Comparison of ENCODE assay signal across 20 mouse cellular contexts in the genomic region with DNA sequence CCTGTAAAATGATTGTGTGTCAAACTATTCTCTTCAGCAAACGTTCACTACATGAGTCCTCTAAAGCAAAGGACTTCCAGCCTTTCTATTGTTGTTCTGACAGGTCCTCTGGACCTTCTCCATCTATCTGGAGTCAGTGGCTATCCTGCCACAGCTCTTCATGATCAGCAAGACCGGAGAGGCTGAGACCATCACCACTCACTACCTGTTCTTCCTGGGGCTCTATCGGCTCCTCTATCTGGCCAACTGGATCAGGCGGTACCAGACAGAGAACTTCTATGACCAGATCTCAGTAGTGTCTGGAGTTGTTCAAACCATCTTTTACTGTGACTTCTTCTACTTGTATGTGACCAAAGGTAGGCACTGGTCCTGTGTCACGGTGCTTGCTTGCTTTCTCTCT. TPM values are rescaled to one million over a fixed set of nuclear protein-coding genes. Genes with fewer than 3 reads are reported as not detected.
A peak's percentile ranks its signal among the peaks of the same experiment; 100 is the strongest.
DNase-seq lines count a peak whose midpoint lies in the region; ATAC-seq and TF ChIP-seq lines count a peak whose summit lies in the region.
"Had no signal": no experiment of that assay in that cellular context is flagged by ENCODE, and none has a peak within 500 bp of the region (broad histone marks: within the 10 kb centered on the region; RNA-seq: fewer than 3 reads in every experiment).

No protein-coding gene starts in this region.

- H3K27ac ChIP-seq in hindbrain, embryonic 11.5 days (ENCODE audit: low read depth, low read length) = no peak overlapping the region
- H3K27ac ChIP-seq in hindbrain, embryonic 12.5 days = no peak overlapping the region
- 0 out of 2 replicates have a peak overlapping the region, but pooled peaks have one; percentile 39 for H3K27ac ChIP-seq in ES-Bruce4 (ENCODE audit: insufficient read depth, low read length)
- H3K27ac ChIP-seq in forebrain, embryonic 11.5 days (ENCODE audit: low read depth, low read length) = no peak overlapping the region
- H3K27ac ChIP-seq: heart, embryonic 13.5 days had no signal

- H3K4me1 ChIP-seq in hindbrain, embryonic 11.5 days (replicated peaks; ENCODE audit: control insufficient read depth, insufficient read depth, low read length) = no peaks in the 10 kb centered on the region
- H3K4me1 ChIP-seq in hindbrain, embryonic 12.5 days = no peaks in the 10 kb centered on the region
- peaks cover 4% of the 10 kb centered on the region for H3K4me1 ChIP-seq in ES-Bruce4 (ENCODE audit: control insufficient read depth, insufficient read depth, low read length)
- H3K4me1 ChIP-seq in forebrain, embryonic 11.5 days (replicated peaks; ENCODE audit: control insufficient read depth, insufficient read depth, low read length) = no peaks in the 10 kb centered on the region
- H3K4me1 ChIP-seq: forebrain, embryonic 12.5 days had no signal

- H3K9ac ChIP-seq in hindbrain, embryonic 11.5 days (ENCODE audit: low read depth, low read length) = no peak overlapping the region
- H3K9ac ChIP-seq in hindbrain, embryonic 12.5 days = no peak overlapping the region
- H3K9ac ChIP-seq in ES-Bruce4 (ENCODE audit: low read depth, poor library complexity, severe bottlenecking) = no peak overlapping the region
- H3K9ac ChIP-seq in forebrain, embryonic 11.5 days (ENCODE audit: low read length) = no peak overlapping the region
- H3K9ac ChIP-seq: embryonic facial prominence, embryonic 15.5 days; forebrain, embryonic 12.5 days; heart, embryonic 13.5 days had no signal

- DNase-seq in hindbrain, embryonic 11.5 days (ENCODE audit: low spot score) = no peak
- DNase-seq in testis, postnatal 10 days (ENCODE audit: low spot score) = peak; percentile 36
- no peak for DNase-seq in testis, postnatal 14 days (ENCODE audit: low spot score)
- no peak for DNase-seq in forebrain, embryonic 11.5 days (ENCODE audit: low spot score)
- DNase-seq: cerebellum, adult 11-12 months; cerebellum, postnatal 10 days; gastrocnemius, postnatal 14 days; heart, postnatal 4 days; kidney, adult 18-20 months had no signal

- H3K9me3 ChIP-seq in hindbrain, embryonic 11.5 days (ENCODE audit: control insufficient read depth, low read length) = no peaks in the 10 kb centered on the region
- no peaks in the 10 kb centered on the region for H3K9me3 ChIP-seq in hindbrain, embryonic 12.5 days (replicated peaks)
- no peaks in the 10 kb centered on the region; the same call in 1 of the 2 replicates for H3K9me3 ChIP-seq in ES-Bruce4 (replicated peaks; ENCODE audit: control insufficient read depth, insufficient read depth, low read length, poor library complexity, severe bottlenecking)
- H3K9me3 ChIP-seq in forebrain, embryonic 11.5 days (ENCODE audit: control insufficient read depth, low read length) = no peaks in the 10 kb centered on the region
- H3K9me3 ChIP-seq: embryonic facial prominence, embryonic 15.5 days; forebrain, embryonic 12.5 days; heart, embryonic 13.5 days had no signal

- no peak for TF ChIP-seq CTCF in ES-Bruce4 (IDR thresholded peaks at IDR 0.05; ENCODE audit: low read depth, low read length)

- no peak overlapping the region for H3ac ChIP-seq in myocyte (ENCODE audit: control insufficient read depth, insufficient read length)

- peaks cover 7% of the 10 kb centered on the region for H3K79me2 ChIP-seq in myocyte (ENCODE audit: control insufficient read depth, insufficient read depth)

- no peaks in the 10 kb centered on the region for H3K27me3 ChIP-seq in hindbrain, embryonic 11.5 days (ENCODE audit: control insufficient read depth, insufficient read depth, low read length)
- H3K27me3 ChIP-seq in hindbrain, embryonic 12.5 days = no peaks in the 10 kb centered on the region
- H3K27me3 ChIP-seq in ES-Bruce4 (ENCODE audit: control insufficient read depth, insufficient read depth, low read length, poor library complexity, severe bottlenecking) (no peaks in the 10 kb centered on the region), myocyte (ENCODE audit: control insufficient read depth, insufficient read depth, insufficient read length) (no peaks in the 10 kb centered on the region)
- no peaks in the 10 kb centered on the region for H3K27me3 ChIP-seq in forebrain, embryonic 11.5 days (ENCODE audit: control insufficient read depth, insufficient read depth, low read length)
- H3K27me3 ChIP-seq: embryonic facial prominence, embryonic 15.5 days; forebrain, embryonic 12.5 days; heart, embryonic 13.5 days; Patski had no signal

- 87% methylated on average over 5 of the region's 5 CpGs for WGBS in hindbrain, embryonic 11.5 days
- WGBS in hindbrain, embryonic 12.5 days = 87% methylated on average over 5 of the region's 5 CpGs
- WGBS in forebrain, embryonic 11.5 days = 91% methylated on average over 5 of the region's 5 CpGs

- ATAC-seq in hindbrain, embryonic 11.5 days (ENCODE audit: low FRiP score) = peak; percentile 12; the same call in 1 of the 2 replicates
- ATAC-seq in hindbrain, embryonic 12.5 days (ENCODE audit: low FRiP score) = no peak
- no peak for ATAC-seq in forebrain, embryonic 11.5 days (replicated peaks; ENCODE audit: low FRiP score)
- ATAC-seq: activated CD4-positive, CD25-positive, alpha-beta regulatory T cell, adult 4 months; inflammation-experienced regulatory T-cells, adult 6 months; Patski had no signal

- H3K4me2 ChIP-seq in hindbrain, embryonic 11.5 days (replicated peaks; ENCODE audit: low read depth, low read length) = no peak overlapping the region
- H3K4me2 ChIP-seq in hindbrain, embryonic 12.5 days (replicated peaks) = no peak overlapping the region
- H3K4me2 ChIP-seq in myocyte (ENCODE audit: low read depth) = no peak overlapping the region
- H3K4me2 ChIP-seq in forebrain, embryonic 11.5 days (ENCODE audit: low read depth, low read length, severe bottlenecking) = no peak overlapping the region
- H3K4me2 ChIP-seq: embryonic facial prominence, embryonic 15.5 days; forebrain, embryonic 12.5 days; heart, embryonic 13.5 days had no signal

- H3K4me3 ChIP-seq in hindbrain, embryonic 11.5 days (ENCODE audit: low read depth, low read length) = no peak overlapping the region
- H3K4me3 ChIP-seq in hindbrain, embryonic 12.5 days = no peak overlapping the region
- no peak overlapping the region for H3K4me3 ChIP-seq in ES-Bruce4 (ENCODE audit: low read depth, low read length)
- H3K4me3 ChIP-seq in myocyte = no peak overlapping the region
- no peak overlapping the region for H3K4me3 ChIP-seq in forebrain, embryonic 11.5 days (ENCODE audit: low read depth, low read length)
- H3K4me3 ChIP-seq: embryonic facial prominence, embryonic 15.5 days; forebrain, embryonic 12.5 days; heart, embryonic 13.5 days had no signal

- H3K36me3 ChIP-seq in hindbrain, embryonic 11.5 days (ENCODE audit: control insufficient read depth, insufficient read depth, low read length) = peaks cover 22% of the 10 kb centered on the region
- peaks cover 49% of the 10 kb centered on the region for H3K36me3 ChIP-seq in hindbrain, embryonic 12.5 days
- H3K36me3 ChIP-seq in ES-Bruce4 (ENCODE audit: control insufficient read depth, insufficient read depth, low read length, poor library complexity, severe bottlenecking) = peaks cover 42% of the 10 kb centered on the region
- peaks cover 51% of the 10 kb centered on the region for H3K36me3 ChIP-seq in myocyte (ENCODE audit: control insufficient read depth, insufficient read depth)
- peaks cover 15% of the 10 kb centered on the region for H3K36me3 ChIP-seq in forebrain, embryonic 11.5 days (ENCODE audit: control insufficient read depth, insufficient read depth, low read length)

- TF ChIP-seq POLR2A in ES-Bruce4 (IDR thresholded peaks at IDR 0.05; ENCODE audit: insufficient read depth, low read length) (no peak), myocyte (IDR thresholded peaks at IDR 0.05; ENCODE audit: insufficient read length, low read depth) (no peak)

- no peak for TF ChIP-seq EP300 in ES-Bruce4 (IDR thresholded peaks at IDR 0.05; ENCODE audit: insufficient read depth, low read depth, low read length)

TF ChIP-seq in myocyte, 11 proteins besides CTCF, POLR2A, EP300 and RAD21:
- TF ChIP-seq SRF (IDR thresholded peaks at IDR 0.05; ENCODE audit: control insufficient read depth, insufficient read length, low read depth) (no peak), POLR2AphosphoS2 (IDR thresholded peaks at IDR 0.05; ENCODE audit: insufficient read length, low read depth) (peak; percentile 79), MYOG (IDR thresholded peaks at IDR 0.05; ENCODE audit: control insufficient read depth in 1 of 3, insufficient read depth in 1 of 3, insufficient read length in 2 of 3, low read depth in 2 of 3) (no peak), CEBPB (IDR thresholded peaks at IDR 0.05; ENCODE audit: insufficient read depth, poor library complexity, severe bottlenecking) (no peak), E2F4 (IDR thresholded peaks at IDR 0.05; ENCODE audit: insufficient read depth) (no peak), TCF12 (IDR thresholded peaks at IDR 0.05; ENCODE audit: insufficient read depth, poor library complexity, severe bottlenecking) (no peak), MAX (IDR thresholded peaks at IDR 0.05; ENCODE audit: low read depth) (no peak)

RNA-seq across cellular contexts. Expression of a gene that starts 9.4 kb away (rescaled TPM):
- polyA plus RNA-seq in hindbrain, embryonic 11.5 days (2014; fragmentation: Nextera tagmentation; extraction: Ambion mirVana) = 15.8 and 18.3 TPM in 2 replicates
- polyA plus RNA-seq in hindbrain, embryonic 12.5 days (2016; fragmentation: Nextera tagmentation; extraction: Ambion mirVana) = 32.2 and 39.2 TPM in 2 replicates
- polyA plus RNA-seq in ES-Bruce4 (2011; ENCODE audit: insufficient read depth, insufficient read length, low read depth, missing spikeins) (41.4 and 43.9 TPM in 2 replicates), myocyte (2012; fragmentation: generic; extraction: Trizol) (74.7 TPM)
- polyA plus RNA-seq in forebrain, embryonic 11.5 days (2014; fragmentation: Nextera tagmentation; extraction: Ambion mirVana) = 9.7 and 10.3 TPM in 2 replicates

RNA-seq across cellular contexts. Expression of a gene that starts 20.5 kb away (rescaled TPM):
- polyA plus RNA-seq in hindbrain, embryonic 11.5 days (2014; fragmentation: Nextera tagmentation; extraction: Ambion mirVana) = not detected in 2 replicates
- polyA plus RNA-seq in hindbrain, embryonic 12.5 days (2016; fragmentation: Nextera tagmentation; extraction: Ambion mirVana) = not detected in 2 replicates
- polyA plus RNA-seq in ES-Bruce4 (2011; ENCODE audit: insufficient read depth, insufficient read length, low read depth, missing spikeins) (4.5 TPM in 2 replicates), myocyte (2012; fragmentation: generic; extraction: Trizol) (0.06 TPM)
- not detected in 2 replicates for polyA plus RNA-seq in forebrain, embryonic 11.5 days (2014; fragmentation: Nextera tagmentation; extraction: Ambion mirVana)
- polyA plus RNA-seq: activated CD4-positive, CD25-positive, alpha-beta regulatory T cell, adult 4 months; embryonic facial prominence, embryonic 11.5 days; forebrain, embryonic 12.5 days; hindbrain, embryonic 16.5 days; inflammation-experienced regulatory T-cells, adult 6 months had no signal

RNA-seq across cellular contexts. Expression of a gene that starts 21.0 kb away (rescaled TPM):
- 87.6 and 116 TPM in 2 replicates for polyA plus RNA-seq in hindbrain, embryonic 11.5 days (2014; fragmentation: Nextera tagmentation; extraction: Ambion mirVana)
- 76.5 and 77.2 TPM in 2 replicates for polyA plus RNA-seq in hindbrain, embryonic 12.5 days (2016; fragmentation: Nextera tagmentation; extraction: Ambion mirVana)
- polyA plus RNA-seq in ES-Bruce4 (2011; ENCODE audit: insufficient read depth, insufficient read length, low read depth, missing spikeins) (375 and 392 TPM in 2 replicates), myocyte (2012; fragmentation: generic; extraction: Trizol) (96.2 TPM)
- polyA plus RNA-seq in forebrain, embryonic 11.5 days (2014; fragmentation: Nextera tagmentation; extraction: Ambion mirVana) = 109 TPM in 2 replicates
